Mouse (Mus musculus): ENCODE results near the gene Glis3. TPM values are rescaled to one million over a fixed set of nuclear protein-coding genes. Genes with fewer than 3 reads are reported as not detected.
A peak's percentile ranks its signal among the peaks of the same experiment; 100 is the strongest.

The Glis3 gene
- polyA plus RNA-seq, 1 experiment from 2014 or later = 8.5 TPM

- Histone ChIP-seq H3K9me3 (replicated peaks) (no peaks in the 10 kb centered on the region), H3K4me2 (replicated peaks) (no peak overlapping the region), H3K27ac (replicated peaks) (no peak overlapping the region), H3K4me1 (peaks cover 5% of the 10 kb centered on the region; the same call in 1 of the 2 replicates), H3K36me3 (no peaks in the 10 kb centered on the region), H3K9ac (no peak overlapping the region), H3K27me3 (no peaks in the 10 kb centered on the region), H3K4me3 (replicated peaks) (no peak overlapping the region)
- ATAC-seq (ENCODE audit: insufficient number of reproducible peaks, low FRiP score, low TSS enrichment, low read depth) = no peak
- 44% methylated on average over 7 of the region's 7 CpGs for WGBS
Observed at GRCm38 (mm10) chr19:28655166-28655565, 24.7 kb downstream of the Glis3 start.

GRCm38 (mm10) chr19:28650836-28651235 lies 29.0 kb downstream of the Glis3 start:
- H3K27me3 ChIP-seq = no peaks in the 10 kb centered on the region
- H3K9me3 ChIP-seq (replicated peaks) = no peaks in the 10 kb centered on the region
- H3K4me1 ChIP-seq = peaks cover 7% of the 10 kb centered on the region; the same call in 1 of the 2 replicates
- H3K36me3 ChIP-seq = no peaks in the 10 kb centered on the region
- WGBS = 85% methylated on average over 5 of the region's 5 CpGs
- no peak overlapping the region for H3K9ac ChIP-seq
- ATAC-seq (ENCODE audit: insufficient number of reproducible peaks, low FRiP score, low TSS enrichment, low read depth) = no peak
- no peak overlapping the region for H3K4me2 ChIP-seq (replicated peaks)
- H3K4me3 ChIP-seq (replicated peaks) = no peak overlapping the region
- no peak overlapping the region for H3K27ac ChIP-seq (replicated peaks)

GRCm38 (mm10) chr19:28649489-28649888 lies 30.4 kb downstream of the Glis3 start:
- Histone ChIP-seq H3K4me1 (0 out of 2 replicates have a peak, but pooled peaks cover 3% of the 10 kb centered on the region), H3K4me2 (replicated peaks) (no peak overlapping the region), H3K27ac (replicated peaks) (no peak overlapping the region), H3K9me3 (replicated peaks) (no peaks in the 10 kb centered on the region), H3K27me3 (no peaks in the 10 kb centered on the region), H3K9ac (no peak overlapping the region), H3K4me3 (replicated peaks) (no peak overlapping the region), H3K36me3 (no peaks in the 10 kb centered on the region)
- no peak for ATAC-seq (ENCODE audit: insufficient number of reproducible peaks, low FRiP score, low TSS enrichment, low read depth)
- WGBS = 74% methylated on average over 5 of the region's 5 CpGs

GRCm38 (mm10) chr19:28648881-28649280 lies 31.0 kb downstream of the Glis3 start:
- no peaks in the 10 kb centered on the region for H3K36me3 ChIP-seq
- no peak overlapping the region for H3K9ac ChIP-seq
- no peak overlapping the region for H3K4me3 ChIP-seq (replicated peaks)
- no peak overlapping the region for H3K4me2 ChIP-seq (replicated peaks)
- H3K9me3 ChIP-seq (replicated peaks) = no peaks in the 10 kb centered on the region
- 0 out of 2 replicates have a peak, but pooled peaks cover 3% of the 10 kb centered on the region for H3K4me1 ChIP-seq
- H3K27me3 ChIP-seq = no peaks in the 10 kb centered on the region
- no peak overlapping the region for H3K27ac ChIP-seq (replicated peaks)
- no peak for ATAC-seq (ENCODE audit: insufficient number of reproducible peaks, low FRiP score, low TSS enrichment, low read depth)
- 54% methylated on average over 4 of the region's 4 CpGs for WGBS

- Histone ChIP-seq H3K4me2 (replicated peaks) (no peak overlapping the region), H3K27me3 (no peaks in the 10 kb centered on the region), H3K4me3 (replicated peaks) (no peak overlapping the region), H3K9ac (no peak overlapping the region), H3K9me3 (replicated peaks) (no peaks in the 10 kb centered on the region), H3K27ac (replicated peaks) (no peak overlapping the region), H3K4me1 (0 out of 2 replicates have a peak, but pooled peaks cover 3% of the 10 kb centered on the region), H3K36me3 (no peaks in the 10 kb centered on the region)
- no peak for ATAC-seq (ENCODE audit: insufficient number of reproducible peaks, low FRiP score, low TSS enrichment, low read depth)
- 79% methylated on average over 6 of the region's 6 CpGs for WGBS
Observed at GRCm38 (mm10) chr19:28647424-28647823, 32.5 kb downstream of the Glis3 start.

GRCm38 (mm10) chr19:28646286-28646685 lies 33.6 kb downstream of the Glis3 start:
- Histone ChIP-seq H3K36me3 (no peaks in the 10 kb centered on the region), H3K4me2 (replicated peaks) (no peak overlapping the region), H3K4me1 (0 out of 2 replicates have a peak, but pooled peaks cover 3% of the 10 kb centered on the region), H3K9me3 (replicated peaks) (no peaks in the 10 kb centered on the region), H3K4me3 (replicated peaks) (no peak overlapping the region), H3K9ac (no peak overlapping the region), H3K27ac (replicated peaks) (no peak overlapping the region), H3K27me3 (no peaks in the 10 kb centered on the region)
- WGBS = 60% methylated on average over 4 of the region's 4 CpGs
- no peak for ATAC-seq (ENCODE audit: insufficient number of reproducible peaks, low FRiP score, low TSS enrichment, low read depth)

- no peak overlapping the region for H3K4me2 ChIP-seq (replicated peaks)
- H3K9ac ChIP-seq = no peak overlapping the region
- no peak overlapping the region; the same call in 1 of the 2 replicates for H3K27ac ChIP-seq (replicated peaks)
- H3K36me3 ChIP-seq = no peaks in the 10 kb centered on the region
- peaks cover 13% of the 10 kb centered on the region; the same call in 1 of the 2 replicates for H3K4me1 ChIP-seq
- H3K9me3 ChIP-seq (replicated peaks) = no peaks in the 10 kb centered on the region
- H3K4me3 ChIP-seq (replicated peaks) = no peak overlapping the region
- peak; percentile 63 for ATAC-seq (ENCODE audit: insufficient number of reproducible peaks, low FRiP score, low TSS enrichment, low read depth)
- no peaks in the 10 kb centered on the region for H3K27me3 ChIP-seq
- WGBS = 33% methylated on average over 7 of the region's 7 CpGs
Observed at GRCm38 (mm10) chr19:28640861-28641381, 39.0 kb downstream of the Glis3 start.

- H3K4me1 ChIP-seq = peaks cover 12% of the 10 kb centered on the region; the same call in 1 of the 2 replicates
- WGBS = 41% methylated on average over 7 of the region's 8 CpGs
- no peak overlapping the region for H3K4me2 ChIP-seq (replicated peaks)
- no peak overlapping the region for H3K27ac ChIP-seq (replicated peaks)
- no peak overlapping the region for H3K9ac ChIP-seq
- no peaks in the 10 kb centered on the region for H3K36me3 ChIP-seq
- no peaks in the 10 kb centered on the region for H3K27me3 ChIP-seq
- no peak for ATAC-seq (ENCODE audit: insufficient number of reproducible peaks, low FRiP score, low TSS enrichment, low read depth)
- H3K4me3 ChIP-seq (replicated peaks) = no peak overlapping the region
- no peaks in the 10 kb centered on the region for H3K9me3 ChIP-seq (replicated peaks)
Observed at GRCm38 (mm10) chr19:28635991-28636553, 43.8 kb downstream of the Glis3 start.

GRCm38 (mm10) chr19:28634986-28635385 lies 44.9 kb downstream of the Glis3 start:
- Histone ChIP-seq H3K9me3 (replicated peaks) (no peaks in the 10 kb centered on the region), H3K36me3 (no peaks in the 10 kb centered on the region), H3K9ac (no peak overlapping the region), H3K27ac (replicated peaks) (no peak overlapping the region), H3K4me2 (replicated peaks) (no peak overlapping the region), H3K4me1 (peaks cover 7% of the 10 kb centered on the region; the same call in 1 of the 2 replicates), H3K27me3 (no peaks in the 10 kb centered on the region), H3K4me3 (replicated peaks) (no peak overlapping the region)
- no peak for ATAC-seq (ENCODE audit: insufficient number of reproducible peaks, low FRiP score, low TSS enrichment, low read depth)
- WGBS = 96% methylated on average over 3 of the region's 3 CpGs

GRCm38 (mm10) chr19:28628416-28628815 lies 51.5 kb downstream of the Glis3 start:
- no peak overlapping the region for H3K27ac ChIP-seq (replicated peaks)
- H3K36me3 ChIP-seq = no peaks in the 10 kb centered on the region
- H3K9ac ChIP-seq = no peak overlapping the region
- no peak overlapping the region for H3K4me2 ChIP-seq (replicated peaks)
- no peaks in the 10 kb centered on the region for H3K4me1 ChIP-seq
- no peaks in the 10 kb centered on the region for H3K27me3 ChIP-seq
- H3K9me3 ChIP-seq (replicated peaks) = no peaks in the 10 kb centered on the region
- 39% methylated on average over 8 of the region's 8 CpGs for WGBS
- no peak for ATAC-seq (ENCODE audit: insufficient number of reproducible peaks, low FRiP score, low TSS enrichment, low read depth)
- H3K4me3 ChIP-seq (replicated peaks) = no peak overlapping the region

GRCm38 (mm10) chr19:28626189-28626588 lies 53.7 kb downstream of the Glis3 start:
- WGBS = 87% methylated on average over 5 of the region's 5 CpGs
- peaks cover 2% of the 10 kb centered on the region; the same call in 1 of the 2 replicates for H3K4me1 ChIP-seq

GRCm38 (mm10) chr19:28624571-28624970 lies 55.3 kb downstream of the Glis3 start:
- Histone ChIP-seq H3K9ac (no peak overlapping the region), H3K27ac (replicated peaks) (no peak overlapping the region), H3K4me3 (replicated peaks) (no peak overlapping the region), H3K36me3 (no peaks in the 10 kb centered on the region), H3K9me3 (replicated peaks) (no peaks in the 10 kb centered on the region), H3K4me2 (replicated peaks) (no peak overlapping the region), H3K4me1 (peaks cover 4% of the 10 kb centered on the region; the same call in 1 of the 2 replicates), H3K27me3 (no peaks in the 10 kb centered on the region)
- WGBS = 61% methylated on average over 1 of the region's 1 CpGs
- no peak for ATAC-seq (ENCODE audit: insufficient number of reproducible peaks, low FRiP score, low TSS enrichment, low read depth)

More at GRCm38 (mm10) chr19:28626189-28626588, 53.7 kb downstream of the Glis3 start:
- no peak overlapping the region for H3K4me3 ChIP-seq (replicated peaks)
- H3K27ac ChIP-seq (replicated peaks) = no peak overlapping the region
- H3K9me3 ChIP-seq (replicated peaks) = no peaks in the 10 kb centered on the region
- H3K4me2 ChIP-seq (replicated peaks) = no peak overlapping the region
- H3K27me3 ChIP-seq = no peaks in the 10 kb centered on the region
- ATAC-seq (ENCODE audit: insufficient number of reproducible peaks, low FRiP score, low TSS enrichment, low read depth) = no peak
- no peak overlapping the region for H3K9ac ChIP-seq
- no peaks in the 10 kb centered on the region for H3K36me3 ChIP-seq
